Mouse (Mus musculus): ENCODE data around the gene Sla2. TPM values are rescaled to one million over a fixed set of nuclear protein-coding genes. Genes with fewer than 3 reads are reported as not detected.
"Not testable (repeated sequence)": the region's sequence is repeated elsewhere in the genome, so short reads cannot be mapped to it uniquely, and the experiment has no call there.

The Sla2 gene
- polyA plus RNA-seq, 1 experiment from 2014 or later = 8.4 TPM

DNA sequence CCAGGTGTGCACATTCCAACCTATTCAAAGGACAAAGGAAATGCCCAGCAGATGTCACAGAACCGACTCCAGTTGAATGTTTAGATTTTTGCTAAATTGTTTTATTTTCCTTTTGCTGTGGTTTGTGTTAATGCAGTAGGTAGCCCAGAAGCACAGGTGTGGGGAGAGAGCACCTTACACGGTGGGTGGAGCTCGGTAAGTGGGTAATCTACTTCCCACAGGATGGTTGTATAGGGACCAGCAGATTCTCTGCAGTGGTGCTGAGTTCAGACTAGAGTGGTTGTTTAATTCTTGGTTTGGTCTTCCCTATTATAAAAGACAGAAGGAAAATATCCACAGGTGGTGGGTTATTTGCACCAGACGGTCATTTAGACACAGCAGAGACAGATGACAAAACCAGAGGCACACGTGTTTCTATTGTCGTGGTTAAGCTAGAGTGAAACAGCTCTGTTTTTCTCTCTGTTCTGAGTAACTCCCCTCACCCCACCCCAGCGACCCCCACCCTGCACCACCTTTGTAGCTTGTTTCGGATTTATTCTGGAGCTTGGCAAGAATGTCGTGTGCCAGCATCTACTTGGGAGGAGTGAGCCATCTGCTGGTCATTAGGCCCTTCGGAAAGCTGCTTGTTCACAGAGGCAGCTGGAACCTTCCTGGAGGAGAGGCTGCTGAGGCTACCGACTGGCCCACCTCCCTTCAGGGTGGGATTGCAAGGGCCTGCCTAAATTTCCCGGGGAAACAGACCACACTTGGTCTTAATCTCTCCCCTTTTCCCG is 32.8 kb downstream of the Sla2 start:
- H3K4me2 ChIP-seq (ENCODE audit: low read depth, low read length); H3K27me3 ChIP-seq (ENCODE audit: control insufficient read depth, insufficient read depth, low read length); H3K9ac ChIP-seq (ENCODE audit: low read length); H3K4me3 ChIP-seq (ENCODE audit: low read length); H3K27ac ChIP-seq (ENCODE audit: low read length); ATAC-seq (replicated peaks; ENCODE audit: extremely low read depth, insufficient read depth, low FRiP score); H3K9me3 ChIP-seq (replicated peaks; ENCODE audit: control insufficient read depth, low read length): not testable (repeated sequence)
- H3K4me1 ChIP-seq (ENCODE audit: control insufficient read depth, insufficient read depth, low read length) = peaks cover 22% of the 10 kb centered on the region
- H3K36me3 ChIP-seq (ENCODE audit: control insufficient read depth, insufficient read depth) = peaks cover 29% of the 10 kb centered on the region
- WGBS = 50% methylated on average over 13 of the region's 13 CpGs

DNA sequence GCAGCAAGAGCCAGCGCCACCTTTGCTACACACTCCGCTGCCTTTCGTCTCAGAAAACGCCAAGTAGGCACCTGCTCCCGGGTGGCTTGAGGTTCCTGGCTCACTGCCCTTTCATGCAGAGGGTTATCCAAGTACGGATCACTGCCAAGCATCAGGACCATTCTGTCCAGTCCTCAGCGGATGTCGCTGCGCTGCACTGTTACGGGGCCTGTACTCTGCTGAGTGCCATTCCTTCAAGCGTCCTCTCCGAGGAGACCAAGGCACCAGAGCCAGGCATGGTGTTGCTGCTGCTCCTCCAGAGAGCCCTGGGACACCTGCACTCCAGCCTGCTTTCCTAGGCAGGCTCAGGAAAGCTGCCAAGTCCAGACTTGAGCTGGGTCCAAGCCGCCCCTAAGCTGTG is 33.4 kb downstream of the Sla2 start:
- H3K36me3 ChIP-seq (ENCODE audit: control insufficient read depth, insufficient read depth) = peaks cover 29% of the 10 kb centered on the region
- peaks cover 22% of the 10 kb centered on the region for H3K4me1 ChIP-seq (ENCODE audit: control insufficient read depth, insufficient read depth, low read length)
- H3K4me3 ChIP-seq (ENCODE audit: low read length); H3K27me3 ChIP-seq (ENCODE audit: control insufficient read depth, insufficient read depth, low read length); H3K4me2 ChIP-seq (ENCODE audit: low read depth, low read length); H3K27ac ChIP-seq (ENCODE audit: low read length); ATAC-seq (replicated peaks; ENCODE audit: extremely low read depth, insufficient read depth, low FRiP score); H3K9ac ChIP-seq (ENCODE audit: low read length); H3K9me3 ChIP-seq (replicated peaks; ENCODE audit: control insufficient read depth, low read length): not testable (repeated sequence)
- WGBS = 77% methylated on average over 8 of the region's 13 CpGs

DNA sequence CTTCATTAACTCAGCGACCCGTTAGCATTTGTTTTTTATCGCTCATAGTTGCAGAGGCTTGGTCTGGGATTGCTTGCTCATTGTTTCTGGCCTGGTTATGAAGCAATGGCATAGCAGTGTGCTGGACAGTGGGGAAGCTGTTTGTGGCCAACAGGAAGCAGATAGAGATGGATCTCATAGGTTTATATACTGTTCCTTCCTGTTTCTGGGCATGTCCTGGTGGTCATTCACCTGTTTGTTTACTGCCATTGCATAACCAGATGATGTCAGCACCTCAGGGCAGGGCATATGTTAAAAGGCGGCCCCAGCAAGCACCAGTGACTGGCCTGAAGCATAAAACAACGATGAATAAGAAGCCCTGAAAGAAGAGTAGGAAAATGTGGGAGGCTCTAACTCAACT is 36.5 kb downstream of the Sla2 start:
- peaks cover 4% of the 10 kb centered on the region for H3K4me1 ChIP-seq (ENCODE audit: control insufficient read depth, insufficient read depth, low read length)
- H3K27ac ChIP-seq (ENCODE audit: low read length) = no peak overlapping the region
- H3K27me3 ChIP-seq (ENCODE audit: control insufficient read depth, insufficient read depth, low read length) = no peaks in the 10 kb centered on the region
- peaks cover 30% of the 10 kb centered on the region for H3K36me3 ChIP-seq (ENCODE audit: control insufficient read depth, insufficient read depth)
- no peak overlapping the region for H3K4me3 ChIP-seq (ENCODE audit: low read length)
- H3K4me2 ChIP-seq (ENCODE audit: low read depth, low read length) = no peak overlapping the region
- H3K9ac ChIP-seq (ENCODE audit: low read length) = no peak overlapping the region
- H3K9me3 ChIP-seq (replicated peaks; ENCODE audit: control insufficient read depth, low read length) = no peaks in the 10 kb centered on the region
- WGBS = 78% methylated on average over 5 of the region's 5 CpGs
- no peak for ATAC-seq (replicated peaks; ENCODE audit: extremely low read depth, insufficient read depth, low FRiP score)

DNA sequence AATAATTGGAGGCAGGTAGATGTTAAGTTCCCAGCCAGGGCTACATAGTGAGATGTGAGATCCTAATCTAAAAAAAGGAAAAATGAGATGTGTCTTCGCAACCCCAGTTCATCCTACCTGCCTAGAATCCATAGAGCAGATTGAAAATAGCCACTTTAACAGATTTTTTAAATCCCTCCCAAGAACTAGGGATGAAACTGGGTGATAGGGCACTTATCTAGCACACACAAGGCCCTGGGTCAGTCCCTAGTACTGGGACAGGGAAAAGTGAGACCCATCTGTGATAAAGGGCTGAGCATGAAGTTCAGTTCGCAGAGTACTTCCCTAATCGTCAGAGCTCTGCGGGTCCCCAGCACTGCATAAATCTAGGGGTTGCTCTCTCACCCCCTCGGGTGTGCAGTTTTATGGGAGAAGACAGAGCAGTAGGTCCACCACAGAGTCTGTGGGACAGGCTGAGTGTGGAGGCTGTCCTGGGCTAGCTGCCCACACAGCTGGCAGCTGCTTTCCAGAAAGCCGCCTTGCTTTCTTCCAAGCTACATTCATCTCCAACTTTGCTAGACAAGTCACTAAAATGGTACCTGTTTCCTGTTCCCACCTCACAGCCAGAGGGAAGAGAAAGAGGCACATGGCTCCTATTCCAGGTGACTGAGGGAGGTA is 38.3 kb downstream of the Sla2 start:
- no peak overlapping the region for H3K4me3 ChIP-seq (ENCODE audit: low read length)
- ATAC-seq (replicated peaks; ENCODE audit: extremely low read depth, insufficient read depth, low FRiP score) = no peak
- no peak overlapping the region for H3K9ac ChIP-seq (ENCODE audit: low read length)
- WGBS = 85% methylated on average over 6 of the region's 6 CpGs
- H3K4me1 ChIP-seq (ENCODE audit: control insufficient read depth, insufficient read depth, low read length) = peaks cover 20% of the 10 kb centered on the region
- no peaks in the 10 kb centered on the region for H3K27me3 ChIP-seq (ENCODE audit: control insufficient read depth, insufficient read depth, low read length)
- no peaks in the 10 kb centered on the region for H3K9me3 ChIP-seq (replicated peaks; ENCODE audit: control insufficient read depth, low read length)
- H3K27ac ChIP-seq (ENCODE audit: low read length) = no peak overlapping the region
- no peak overlapping the region for H3K4me2 ChIP-seq (ENCODE audit: low read depth, low read length)
- H3K36me3 ChIP-seq (ENCODE audit: control insufficient read depth, insufficient read depth) = peaks cover 32% of the 10 kb centered on the region

GRCm38 (mm10) chr2:156847653-156848052 is 39.3 kb downstream of the Sla2 start:
- no peak overlapping the region for H3K9ac ChIP-seq (ENCODE audit: low read length)
- 85% methylated on average over 6 of the region's 6 CpGs for WGBS
- no peak for ATAC-seq (replicated peaks; ENCODE audit: extremely low read depth, insufficient read depth, low FRiP score)
- H3K36me3 ChIP-seq (ENCODE audit: control insufficient read depth, insufficient read depth) = peaks cover 32% of the 10 kb centered on the region
- no peak overlapping the region for H3K27ac ChIP-seq (ENCODE audit: low read length)
- H3K9me3 ChIP-seq (replicated peaks; ENCODE audit: control insufficient read depth, low read length) = no peaks in the 10 kb centered on the region
- peaks cover 29% of the 10 kb centered on the region for H3K4me1 ChIP-seq (ENCODE audit: control insufficient read depth, insufficient read depth, low read length)
- no peak overlapping the region for H3K4me2 ChIP-seq (ENCODE audit: low read depth, low read length)
- H3K27me3 ChIP-seq (ENCODE audit: control insufficient read depth, insufficient read depth, low read length) = no peaks in the 10 kb centered on the region
- H3K4me3 ChIP-seq (ENCODE audit: low read length) = no peak overlapping the region

- Histone ChIP-seq H3K27ac (ENCODE audit: low read length) (no peak overlapping the region; the same call in 1 of the 2 replicates), H3K4me3 (ENCODE audit: low read length) (no peak overlapping the region), H3K9ac (ENCODE audit: low read length) (no peak overlapping the region; the same call in 1 of the 2 replicates), H3K4me2 (ENCODE audit: low read depth, low read length) (no peak overlapping the region), H3K9me3 (replicated peaks; ENCODE audit: control insufficient read depth, low read length) (no peaks in the 10 kb centered on the region), H3K4me1 (ENCODE audit: control insufficient read depth, insufficient read depth, low read length) (peaks cover 39% of the 10 kb centered on the region), H3K36me3 (ENCODE audit: control insufficient read depth, insufficient read depth) (peaks cover 12% of the 10 kb centered on the region), H3K27me3 (ENCODE audit: control insufficient read depth, insufficient read depth, low read length) (no peaks in the 10 kb centered on the region)
- WGBS = 58% methylated on average over 10 of the region's 10 CpGs
- no peak for ATAC-seq (replicated peaks; ENCODE audit: extremely low read depth, insufficient read depth, low FRiP score)
Observed at GRCm38 (mm10) chr2:156844715-156845114, 42.3 kb downstream of the Sla2 start.

DNA sequence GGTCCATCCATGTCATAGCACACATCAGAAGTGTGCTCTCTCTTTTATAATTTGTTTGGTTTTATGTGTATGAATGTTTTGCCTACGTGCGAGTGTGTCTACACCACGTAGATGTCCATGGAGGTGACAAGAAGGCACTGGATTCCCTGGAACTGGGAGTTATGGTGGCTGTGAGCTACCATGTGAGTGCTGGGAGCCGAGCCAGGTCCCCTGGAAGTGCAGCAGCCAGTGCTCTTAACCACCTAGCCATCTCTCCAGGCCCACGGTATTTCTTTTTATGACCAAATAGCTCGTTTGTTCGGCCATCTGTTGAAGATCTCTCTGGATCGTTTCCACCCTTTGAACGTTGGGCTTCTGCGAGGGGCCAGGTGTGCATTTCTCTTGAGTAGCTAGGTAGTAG is 43.7 kb downstream of the Sla2 start:
- ATAC-seq (replicated peaks; ENCODE audit: extremely low read depth, insufficient read depth, low FRiP score) = no peak
- H3K4me1 ChIP-seq (ENCODE audit: control insufficient read depth, insufficient read depth, low read length) = peaks cover 46% of the 10 kb centered on the region
- H3K36me3 ChIP-seq (ENCODE audit: control insufficient read depth, insufficient read depth) = peaks cover 10% of the 10 kb centered on the region
- H3K27ac ChIP-seq (ENCODE audit: low read length) = no peak overlapping the region
- no peaks in the 10 kb centered on the region for H3K27me3 ChIP-seq (ENCODE audit: control insufficient read depth, insufficient read depth, low read length)
- WGBS = 76% methylated on average over 10 of the region's 10 CpGs
- no peak overlapping the region for H3K4me2 ChIP-seq (ENCODE audit: low read depth, low read length)
- H3K9ac ChIP-seq (ENCODE audit: low read length) = no peak overlapping the region
- H3K9me3 ChIP-seq (replicated peaks; ENCODE audit: control insufficient read depth, low read length) = no peaks in the 10 kb centered on the region
- no peak overlapping the region for H3K4me3 ChIP-seq (ENCODE audit: low read length)

DNA sequence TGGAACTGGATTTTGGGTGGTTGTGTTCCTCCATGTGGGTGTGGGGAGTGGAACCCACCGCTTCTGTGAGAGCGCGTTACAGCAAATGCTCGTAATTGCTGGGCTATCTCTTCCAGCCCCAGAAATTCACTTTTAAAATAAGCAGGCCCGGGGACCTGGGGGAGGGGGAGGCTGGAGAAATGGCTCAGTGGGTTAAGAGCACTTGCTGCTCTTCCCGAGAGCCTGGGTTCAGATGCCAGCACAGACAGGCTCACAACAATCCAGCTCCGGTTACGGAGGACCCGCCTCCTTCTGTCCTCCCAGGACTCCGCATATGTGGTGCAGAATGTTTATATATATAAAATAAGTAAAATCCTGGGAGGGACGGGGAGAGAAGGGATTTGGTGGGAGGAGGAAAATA is 44.3 kb downstream of the Sla2 start:
- Histone ChIP-seq H3K27ac (ENCODE audit: low read length) (no peak overlapping the region; the same call in 1 of the 2 replicates), H3K27me3 (ENCODE audit: control insufficient read depth, insufficient read depth, low read length) (no peaks in the 10 kb centered on the region), H3K36me3 (ENCODE audit: control insufficient read depth, insufficient read depth) (peaks cover 7% of the 10 kb centered on the region), H3K4me1 (ENCODE audit: control insufficient read depth, insufficient read depth, low read length) (peaks cover 47% of the 10 kb centered on the region), H3K4me2 (ENCODE audit: low read depth, low read length) (peak overlapping the region; percentile 91), H3K4me3 (ENCODE audit: low read length) (no peak overlapping the region), H3K9ac (ENCODE audit: low read length) (peak overlapping the region; percentile 96), H3K9me3 (replicated peaks; ENCODE audit: control insufficient read depth, low read length) (no peaks in the 10 kb centered on the region)
- ATAC-seq (replicated peaks; ENCODE audit: extremely low read depth, insufficient read depth, low FRiP score) = no peak
- WGBS = 24% methylated on average over 11 of the region's 11 CpGs

Data from heart, embryonic 16.5 days (tissue).